Mouse (Mus musculus) forebrain, embryonic 10.5 days (tissue): ENCODE measurements around the gene Hip1r. TPM values are rescaled to one million over a fixed set of nuclear protein-coding genes. Genes with fewer than 3 reads are reported as not detected.

ENCODE experiments used
- DNase-seq: peaks from one replicate; pipeline ENCODE4 v3.0.0-alpha.2; 2017; ENCODE audit warnings: low spot score; ENCODE audit errors: extremely low spot score
- H3K27ac ChIP-seq: fragments of 300-500 bp; sonication (generic); 2 replicates; pipeline ENCODE4 v1.5.1; 2016; ENCODE audit warnings: mild to moderate bottlenecking
- H3K27me3 ChIP-seq: fragments of 300-500 bp; sonication (generic); 2 replicates; pipeline ENCODE4 v1.6.1; 2016; ENCODE audit warnings: mild to moderate bottlenecking; ENCODE audit not compliant: poor library complexity, severe bottlenecking
- H3K36me3 ChIP-seq: fragments of 300-500 bp; sonication (generic); replicated peaks from 2 replicates; pipeline ENCODE4 v1.6.1; 2016; ENCODE audit warnings: mild to moderate bottlenecking, moderate library complexity
- H3K4me1 ChIP-seq: fragments of 300-500 bp; sonication (generic); 2 replicates; pipeline ENCODE4 v1.6.1; 2016
- H3K4me3 ChIP-seq: fragments of 300-500 bp; sonication (generic); 2 replicates; pipeline ENCODE4 v1.5.1; 2016; ENCODE audit warnings: mild to moderate bottlenecking, moderate library complexity
- H3K9me3 ChIP-seq: fragments of 300-500 bp; sonication (generic); 2 replicates; pipeline ENCODE4 v1.6.1; 2016; ENCODE audit warnings: mild to moderate bottlenecking, moderate library complexity
- WGBS: fragments of 180-500 bp; shearing (Covaris S2); methylation state at CpG from one replicate; pipeline ENCODE4 v1.1.7; 2016; 5-methylcytosine and 5-hydroxymethylcytosine counted together
- polyA plus RNA-seq: library from polyadenylated mRNA; unstranded; fragments of >200 nt; fragmentation: Nextera tagmentation; extraction: Ambion mirVana; gene quantifications from 2 replicates; pipeline ENCODE4 v1.2.1, GENCODE M21; 2016

The Hip1r gene
- polyA plus RNA-seq, 1 experiment from 2014 or later = 7.7 TPM

DNA sequence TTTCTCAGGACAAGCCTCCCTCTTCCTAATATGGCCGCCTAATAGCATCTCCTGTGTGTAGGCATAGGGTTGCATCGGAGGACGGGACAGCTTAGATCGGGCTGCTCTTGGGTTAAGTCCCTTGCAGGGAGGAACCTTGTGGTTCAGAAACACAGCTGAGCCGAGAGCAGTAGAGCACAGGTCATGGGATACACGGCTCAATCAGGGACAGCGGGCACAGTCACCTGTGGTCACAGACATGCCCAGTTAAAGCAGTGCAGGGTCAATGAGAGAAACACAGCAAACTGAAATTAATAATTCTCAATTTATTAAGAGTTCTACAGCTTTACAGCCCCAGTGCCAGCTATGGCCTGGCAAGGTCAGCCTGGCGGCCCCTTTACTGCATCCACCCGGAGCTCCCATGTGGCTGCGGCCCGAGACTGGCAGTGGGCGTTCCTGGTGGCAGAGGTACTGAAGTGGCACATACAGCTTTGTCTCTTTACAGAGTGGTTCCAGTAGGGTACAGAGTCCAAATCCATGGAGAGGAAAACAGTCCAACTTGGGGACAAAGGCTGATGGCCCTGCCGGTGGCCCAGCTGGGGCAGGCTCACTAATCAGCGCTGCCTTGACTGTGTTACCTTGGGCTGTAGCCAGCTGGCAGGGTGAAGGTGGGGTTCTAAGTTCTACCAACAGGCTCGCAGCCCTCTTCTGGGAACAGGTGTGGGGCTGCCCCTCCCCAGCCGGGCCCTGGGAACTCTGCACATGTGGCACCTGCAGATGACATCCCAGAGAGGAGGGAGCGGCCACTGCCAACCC, 31.1 kb downstream of the Hip1r start:
- 93% methylated on average over 17 of the region's 17 CpGs for WGBS

DNA sequence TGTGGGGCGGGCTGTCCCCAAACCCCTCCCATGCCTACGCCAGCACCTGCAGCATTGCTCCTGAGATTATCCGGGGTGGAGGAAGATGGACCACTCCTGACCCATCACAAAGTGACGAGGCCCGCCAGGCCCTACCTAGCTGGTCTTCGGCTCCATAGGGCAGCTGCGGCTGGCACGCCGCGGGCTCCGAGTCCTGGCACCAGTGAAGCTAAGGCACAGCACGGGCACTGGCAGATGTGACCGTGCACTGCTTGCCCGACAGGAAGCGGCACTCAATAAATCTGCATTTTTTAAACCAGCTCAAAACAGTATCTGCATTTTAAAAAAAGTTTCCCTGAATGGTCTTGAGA, 31.7 kb downstream of the Hip1r start:
- no peak for DNase-seq
- Histone ChIP-seq H3K4me3 (no peak overlapping the region), H3K9me3 (no peaks in the 10 kb centered on the region), H3K36me3 (peaks cover 83% of the 10 kb centered on the region), H3K4me1 (peaks cover 4% of the 10 kb centered on the region; the same call in 1 of the 2 replicates), H3K27me3 (no peaks in the 10 kb centered on the region), H3K27ac (no peak overlapping the region)
- WGBS = 94% methylated on average over 15 of the region's 15 CpGs

More for the DNA sequence above, 31.1 kb downstream of the Hip1r start:
- Histone ChIP-seq H3K9me3 (no peaks in the 10 kb centered on the region), H3K27ac (no peak overlapping the region), H3K4me3 (no peak overlapping the region), H3K36me3 (peaks cover 79% of the 10 kb centered on the region), H3K27me3 (no peaks in the 10 kb centered on the region), H3K4me1 (0 out of 2 replicates have a peak, but pooled peaks cover 4% of the 10 kb centered on the region)
- DNase-seq = no peak

DNA sequence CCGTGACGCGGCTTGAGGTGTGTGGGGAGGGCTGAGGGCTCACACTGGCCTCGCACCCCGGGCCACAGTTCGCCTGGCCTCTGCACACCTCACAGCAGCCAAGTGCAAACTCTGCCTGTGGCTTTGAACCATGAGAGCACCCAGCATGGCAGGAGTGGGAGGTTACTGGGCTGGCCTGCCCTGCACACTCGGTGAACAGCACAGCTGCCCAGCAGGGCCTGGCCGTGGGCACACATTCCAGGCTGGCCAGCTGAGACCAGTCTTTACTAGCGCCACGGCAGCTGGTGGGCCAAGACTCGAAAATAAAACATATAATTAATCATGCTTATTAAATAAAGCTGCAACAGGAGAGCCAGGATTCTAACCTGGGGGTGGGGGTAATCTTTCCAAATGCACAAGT, 32.2 kb downstream of the Hip1r start:
- WGBS = 94% methylated on average over 11 of the region's 11 CpGs
- DNase-seq = no peak
- H3K4me3 ChIP-seq = no peak overlapping the region
- peaks cover 88% of the 10 kb centered on the region for H3K36me3 ChIP-seq
- H3K4me1 ChIP-seq = peaks cover 9% of the 10 kb centered on the region
- H3K9me3 ChIP-seq = no peaks in the 10 kb centered on the region
- H3K27me3 ChIP-seq = no peaks in the 10 kb centered on the region
- H3K27ac ChIP-seq = no peak overlapping the region

DNA sequence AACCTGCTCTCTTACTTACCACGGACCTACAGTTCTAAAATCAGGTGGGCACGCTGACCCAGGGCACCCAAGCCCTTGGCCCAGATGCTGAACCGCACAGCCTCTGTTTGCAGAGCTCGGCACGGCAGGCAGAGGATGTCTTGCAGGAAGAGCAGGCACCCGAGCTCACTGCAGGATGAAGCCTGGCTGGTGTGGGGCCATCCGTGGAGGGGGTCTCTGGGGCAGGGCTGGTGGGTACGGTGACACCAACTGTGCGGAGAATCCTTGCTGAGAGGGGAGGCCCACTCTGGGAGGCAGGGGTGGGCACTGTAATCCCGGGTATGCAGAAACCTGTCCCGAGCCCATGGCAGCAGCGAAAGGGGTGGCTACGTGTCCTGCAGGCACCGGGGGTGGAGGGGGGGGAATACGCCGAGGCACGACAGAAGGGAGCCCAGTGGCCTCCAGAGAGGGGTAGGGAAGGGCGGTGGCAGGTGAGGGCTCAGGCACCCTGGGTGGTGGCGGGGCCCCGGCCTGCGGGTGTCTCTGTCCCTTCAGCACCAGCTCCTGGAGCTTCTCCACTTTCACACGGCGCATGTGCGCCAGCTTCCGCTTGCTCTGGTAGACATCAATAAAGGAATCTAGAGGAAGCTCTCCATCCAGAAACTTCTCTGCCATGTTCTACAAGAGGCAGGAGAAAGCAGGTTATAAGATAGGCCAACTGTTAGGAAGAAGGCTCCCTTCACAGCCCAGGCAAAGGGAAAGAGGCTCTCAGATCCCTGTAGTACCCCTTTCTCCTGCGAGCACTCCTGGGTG, 32.9 kb downstream of the Hip1r start:
- Histone ChIP-seq H3K27ac (no peak overlapping the region), H3K9me3 (no peaks in the 10 kb centered on the region), H3K4me3 (no peak overlapping the region), H3K36me3 (peaks cover 91% of the 10 kb centered on the region), H3K4me1 (peaks cover 16% of the 10 kb centered on the region), H3K27me3 (no peaks in the 10 kb centered on the region)
- DNase-seq = no peak
- 93% methylated on average over 26 of the region's 26 CpGs for WGBS

DNA sequence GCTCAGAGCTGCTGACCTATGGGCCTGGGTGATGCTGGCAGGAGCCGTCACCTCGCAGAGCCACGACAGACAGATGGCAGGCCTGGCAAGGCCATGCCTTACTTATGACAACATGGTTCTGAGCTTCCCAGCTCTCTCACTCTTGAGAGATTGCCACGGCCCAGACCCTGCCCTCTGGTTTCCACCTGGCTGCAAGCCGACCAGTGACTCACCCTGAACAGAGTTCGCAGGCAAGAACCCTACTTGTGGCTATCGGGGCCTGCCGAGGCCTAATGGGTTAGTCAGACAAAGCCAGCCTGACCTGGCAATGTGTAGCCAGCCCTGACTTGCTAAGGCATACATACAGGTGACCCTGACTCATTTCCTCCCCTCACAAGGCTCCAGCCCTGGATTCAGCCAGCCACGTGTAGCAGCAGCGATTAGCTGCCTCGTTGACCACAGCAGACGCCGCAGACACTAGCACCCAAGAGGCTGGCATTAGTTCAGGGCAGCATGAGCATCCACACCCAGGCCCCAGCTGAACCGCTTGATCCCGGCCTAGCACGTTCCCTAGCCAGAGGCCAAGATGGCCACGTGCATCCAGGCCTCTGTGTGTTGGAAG, 33.6 kb downstream of the Hip1r start:
- Histone ChIP-seq H3K9me3 (no peaks in the 10 kb centered on the region), H3K4me3 (no peak overlapping the region), H3K36me3 (peaks cover 85% of the 10 kb centered on the region), H3K27me3 (no peaks in the 10 kb centered on the region), H3K4me1 (peaks cover 23% of the 10 kb centered on the region), H3K27ac (no peak overlapping the region)
- DNase-seq = no peak
- WGBS = 93% methylated on average over 17 of the region's 17 CpGs

DNA sequence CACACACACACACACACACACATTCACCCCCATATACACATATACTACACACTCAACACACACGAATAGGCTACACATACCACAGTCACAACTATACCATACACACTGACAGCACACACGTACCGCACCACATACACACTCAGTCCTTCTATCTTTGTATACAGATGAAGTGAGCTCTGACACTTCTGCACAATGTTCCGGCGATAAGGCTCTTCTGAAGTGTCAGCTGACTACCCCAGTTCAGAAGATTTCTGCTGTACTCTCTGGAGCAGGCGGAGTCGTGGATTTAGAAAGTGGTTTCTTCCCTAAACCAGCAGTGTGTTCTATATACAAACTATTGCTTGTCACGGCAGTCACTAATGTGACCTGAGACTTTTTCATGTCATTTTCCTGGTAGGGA, 36.6 kb downstream of the Hip1r start:
- WGBS = 93% methylated on average over 8 of the region's 8 CpGs
- H3K4me3 ChIP-seq = no peak overlapping the region
- H3K4me1 ChIP-seq = peaks cover 50% of the 10 kb centered on the region

DNA sequence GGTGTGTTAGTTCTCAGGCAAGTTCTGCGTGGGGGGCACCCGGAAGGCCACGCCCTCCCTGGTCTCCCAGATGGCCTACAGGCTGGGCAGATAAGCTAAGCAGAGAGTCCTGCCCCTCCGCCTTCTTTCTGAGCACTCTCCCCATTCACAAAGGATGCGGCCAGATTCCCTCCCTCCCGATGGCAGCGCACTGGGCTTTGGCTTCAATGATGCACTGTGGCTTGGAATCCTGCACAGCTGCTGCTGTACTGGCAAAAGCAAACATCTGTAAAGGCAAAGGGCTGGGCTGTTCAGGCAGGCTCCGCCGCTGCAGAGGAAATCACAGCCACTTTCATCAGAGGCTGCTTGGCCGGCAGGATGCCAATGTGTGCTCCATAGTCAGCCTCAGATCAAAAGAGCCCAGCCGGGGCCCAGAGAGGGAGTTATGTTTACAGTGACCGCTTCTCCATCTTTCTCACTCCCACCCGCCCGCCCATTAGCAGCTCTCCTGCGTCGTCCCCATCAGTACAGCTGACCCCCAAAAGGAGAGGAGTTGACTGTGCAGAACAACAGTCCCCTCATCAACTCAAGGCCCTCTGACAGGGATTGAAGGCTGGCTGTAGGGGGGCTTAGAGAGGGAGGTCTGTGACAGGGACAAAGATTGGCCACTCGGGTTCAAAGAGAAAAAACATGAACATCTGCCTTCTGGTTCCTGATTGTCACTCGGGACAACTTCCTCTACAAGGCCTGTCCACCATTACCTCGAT, 37.7 kb downstream of the Hip1r start:
- 30% methylated on average over 19 of the region's 19 CpGs for WGBS
- H3K4me1 ChIP-seq = peaks cover 60% of the 10 kb centered on the region
- no peaks in the 10 kb centered on the region for H3K9me3 ChIP-seq
- H3K27ac ChIP-seq = peak overlapping the region; percentile 84
- peak; percentile 51 for DNase-seq
- H3K36me3 ChIP-seq = peaks cover 64% of the 10 kb centered on the region
- H3K4me3 ChIP-seq = peak overlapping the region; percentile 33
- no peaks in the 10 kb centered on the region for H3K27me3 ChIP-seq

More for the DNA sequence above, 36.6 kb downstream of the Hip1r start:
- DNase-seq = no peak
- Histone ChIP-seq H3K27me3 (no peaks in the 10 kb centered on the region), H3K9me3 (no peaks in the 10 kb centered on the region), H3K27ac (peak overlapping the region; percentile 84), H3K36me3 (peaks cover 70% of the 10 kb centered on the region)

DNA sequence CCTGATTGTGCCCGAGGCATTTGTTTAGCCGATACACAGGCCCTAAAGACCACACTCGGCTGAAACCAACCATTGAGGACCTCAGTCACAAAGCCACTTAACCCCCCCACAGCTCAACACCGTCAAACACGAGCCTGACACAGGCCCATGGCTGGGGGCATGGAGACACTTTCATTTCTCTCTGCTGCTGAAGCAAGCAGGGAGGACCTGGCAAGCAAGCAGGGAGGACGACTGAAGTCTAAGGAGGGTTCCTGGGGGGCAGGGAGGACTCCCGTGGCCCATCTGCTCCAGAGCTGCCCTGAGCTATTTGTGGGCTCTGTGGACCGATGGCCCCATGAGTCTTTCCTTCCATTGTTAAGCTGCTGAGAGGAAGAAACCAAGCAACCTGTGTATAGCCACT, 38.5 kb downstream of the Hip1r start:
- DNase-seq = no peak
- H3K4me1 ChIP-seq = peaks cover 68% of the 10 kb centered on the region
- no peaks in the 10 kb centered on the region for H3K9me3 ChIP-seq
- peak overlapping the region; percentile 33; the same call in 1 of the 2 replicates for H3K4me3 ChIP-seq
- 23% methylated on average over 8 of the region's 8 CpGs for WGBS
- peaks cover 64% of the 10 kb centered on the region for H3K36me3 ChIP-seq
- H3K27ac ChIP-seq = peak overlapping the region; percentile 84
- no peaks in the 10 kb centered on the region for H3K27me3 ChIP-seq

DNA sequence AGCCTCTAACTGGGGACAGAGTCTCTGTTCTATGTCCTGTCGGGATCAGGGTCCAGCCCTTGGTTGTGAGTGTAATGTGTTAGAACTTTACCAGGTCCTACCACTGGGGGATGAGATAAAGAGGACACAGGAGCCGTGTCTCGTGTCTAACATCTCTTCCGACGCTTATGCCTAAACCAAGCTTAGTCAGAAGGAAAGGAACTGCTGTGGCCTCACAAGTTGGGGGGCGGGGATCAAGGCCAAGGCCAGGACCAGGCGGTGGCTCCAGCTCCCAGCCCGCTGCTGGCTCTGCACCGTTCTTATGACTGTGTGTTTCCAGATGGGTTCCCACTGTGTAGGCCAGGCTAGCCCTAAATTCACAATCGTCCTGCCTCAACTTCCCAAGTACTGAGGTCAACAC, 39.5 kb downstream of the Hip1r start:
- Histone ChIP-seq H3K9me3 (no peaks in the 10 kb centered on the region), H3K36me3 (peaks cover 59% of the 10 kb centered on the region), H3K4me1 (peaks cover 78% of the 10 kb centered on the region), H3K4me3 (no peak overlapping the region), H3K27ac (peak overlapping the region; percentile 84), H3K27me3 (no peaks in the 10 kb centered on the region)
- WGBS = 86% methylated on average over 10 of the region's 10 CpGs
- no peak for DNase-seq

DNA sequence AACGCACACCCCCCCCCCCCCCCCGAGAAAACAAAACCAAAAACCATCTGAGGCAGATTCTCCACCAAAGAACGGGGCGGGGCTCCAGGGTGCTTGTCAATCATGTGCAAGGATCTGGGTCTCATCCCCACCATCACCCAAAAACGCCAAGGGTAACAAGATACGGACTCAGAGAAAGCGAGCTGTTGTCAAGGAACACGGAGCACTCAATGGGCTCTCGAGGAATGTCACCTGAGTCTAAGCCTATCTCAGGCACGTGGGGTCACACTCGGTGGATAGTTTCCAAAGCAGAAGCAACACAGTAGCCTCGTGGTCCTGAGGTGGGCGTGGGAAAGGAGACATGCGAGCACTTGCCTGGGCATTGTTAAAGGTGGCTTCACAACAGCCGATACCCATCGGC, 40.3 kb downstream of the Hip1r start:
- Histone ChIP-seq H3K36me3 (peaks cover 52% of the 10 kb centered on the region), H3K27me3 (no peaks in the 10 kb centered on the region), H3K27ac (0 out of 2 replicates have a peak overlapping the region, but pooled peaks have one; percentile 17), H3K9me3 (no peaks in the 10 kb centered on the region), H3K4me1 (peaks cover 85% of the 10 kb centered on the region), H3K4me3 (no peak overlapping the region)
- 91% methylated on average over 16 of the region's 16 CpGs for WGBS
- no peak for DNase-seq

DNA sequence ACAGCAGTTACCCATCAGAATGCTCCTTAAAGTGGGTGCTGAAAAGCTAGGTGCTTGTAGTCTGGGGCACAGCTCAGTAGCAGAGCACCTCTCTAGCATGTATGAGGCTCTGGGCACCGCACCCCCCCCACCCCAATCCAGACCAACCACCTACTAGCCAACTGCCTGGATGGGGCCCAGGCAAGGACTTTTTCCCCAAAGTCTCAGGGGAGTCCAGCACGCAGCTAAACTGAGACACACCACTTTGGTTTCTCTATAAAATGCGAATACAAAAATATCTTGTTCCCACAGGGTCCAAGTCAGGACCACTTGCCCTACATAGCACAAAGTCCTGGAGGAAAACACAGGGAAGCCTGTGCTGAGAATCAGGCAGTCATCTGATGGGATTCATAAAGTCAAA, 40.8 kb downstream of the Hip1r start:
- H3K4me3 ChIP-seq = no peak overlapping the region
- 0 out of 2 replicates have a peak overlapping the region, but pooled peaks have one; percentile 17 for H3K27ac ChIP-seq
- no peaks in the 10 kb centered on the region for H3K9me3 ChIP-seq
- H3K36me3 ChIP-seq = peaks cover 52% of the 10 kb centered on the region
- WGBS = 94% methylated on average over 3 of the region's 3 CpGs
- no peaks in the 10 kb centered on the region for H3K27me3 ChIP-seq
- peaks cover 89% of the 10 kb centered on the region for H3K4me1 ChIP-seq
- DNase-seq = no peak

DNA sequence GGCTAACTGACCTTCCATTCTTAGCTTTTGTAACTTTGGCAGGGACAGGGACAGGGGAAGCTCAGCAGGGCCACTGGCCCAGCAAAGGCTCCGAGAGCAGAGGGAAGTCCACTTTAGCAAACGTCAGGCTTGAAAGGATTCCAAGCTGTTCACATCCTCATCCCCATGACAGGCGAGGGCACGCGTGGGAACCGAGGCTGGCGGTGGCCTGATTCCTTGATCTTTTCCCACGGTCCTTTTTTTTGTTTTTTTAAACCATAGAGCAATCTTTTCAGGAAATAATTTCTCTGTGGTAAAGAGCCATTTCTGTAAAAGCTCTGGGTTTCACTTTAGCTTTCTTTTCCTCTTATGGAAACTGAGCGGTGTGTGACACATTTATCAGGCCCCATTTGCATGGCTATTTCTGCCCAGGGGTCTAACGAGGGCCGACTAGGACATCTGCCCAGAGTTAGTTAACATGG, 41.4 kb downstream of the Hip1r start:
- H3K4me1 ChIP-seq = peaks cover 95% of the 10 kb centered on the region
- peak overlapping the region; percentile 17; the same call in 1 of the 2 replicates for H3K27ac ChIP-seq
- no peaks in the 10 kb centered on the region for H3K9me3 ChIP-seq
- DNase-seq = no peak
- no peak overlapping the region for H3K4me3 ChIP-seq
- H3K36me3 ChIP-seq = peaks cover 50% of the 10 kb centered on the region
- WGBS = 29% methylated on average over 11 of the region's 11 CpGs
- H3K27me3 ChIP-seq = no peaks in the 10 kb centered on the region
